Mouse (Mus musculus) liver, adult 2 months (tissue): Measurements from ENCODE around the gene Capn13.

Experiments used
- CTCF ChIP-seq: fragments of 200-500 bp; IDR thresholded peaks from 2 replicates; pipeline ENCODE4 v1.5.1; 2011; ENCODE audit warnings: low read depth, low read length, control low read depth
- POLR2A ChIP-seq: fragments of 200-500 bp; IDR thresholded peaks from 2 replicates; pipeline ENCODE4 v1.6.1; 2011; ENCODE audit warnings: low read length, control low read depth; ENCODE audit not compliant: insufficient read depth; ENCODE audit errors: extremely low read depth

DNA sequence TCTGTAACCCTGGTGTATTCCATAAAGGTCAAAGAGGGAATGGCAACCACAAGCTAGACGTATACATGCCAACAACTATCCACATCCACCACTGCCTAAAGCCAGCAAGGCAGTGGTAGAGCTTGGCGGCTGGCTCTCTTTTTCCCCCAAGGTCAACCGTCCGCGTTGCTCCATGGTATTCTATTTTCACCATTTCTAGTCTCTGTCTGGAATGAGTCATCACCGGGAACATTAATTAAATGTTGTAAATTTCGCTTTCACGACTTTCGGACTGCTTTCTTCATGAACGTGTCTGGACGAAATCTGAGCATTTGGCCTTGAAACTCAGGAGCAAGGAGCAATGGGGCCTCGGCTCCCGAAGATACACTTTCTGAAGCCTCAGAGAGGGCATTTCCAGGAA lies 85.9 kb downstream of the Capn13 start:
- TF ChIP-seq CTCF (no peak), POLR2A (no peak)
